Mouse (Mus musculus) ES-E14 (cell line): ENCODE data around the gene Dock3. TPM values are rescaled to one million over a fixed set of nuclear protein-coding genes. Genes with fewer than 3 reads are reported as not detected.
"Not testable (repeated sequence)": the region's sequence is repeated elsewhere in the genome, so short reads cannot be mapped to it uniquely, and the experiment has no call there.

Experiments used
- DNase-seq: peaks from one replicate; pipeline ENCODE4 v3.0.0-alpha.2; 2013; ENCODE audit warnings: low read depth, low spot score
- H3K27ac ChIP-seq: 2 replicates; pipeline ENCODE4 v1.5.1; 2012; ENCODE audit warnings: low read depth, mild to moderate bottlenecking, low read length, moderate library complexity, mixed read lengths; ENCODE audit not compliant: poor library complexity, insufficient read depth, severe bottlenecking
- H3K36me3 ChIP-seq: 2 replicates; pipeline ENCODE4 v1.6.1; 2012; ENCODE audit warnings: mild to moderate bottlenecking, low read length, moderate library complexity, mixed read lengths; ENCODE audit not compliant: control insufficient read depth, poor library complexity, insufficient read depth, severe bottlenecking
- H3K4me1 ChIP-seq, 2 experiments: fragments of 150-350 bp in 1 of 2; sonication (generic) in 1 of 2; 2 replicates each; pipeline ENCODE4 v1.6.1; 2012; ENCODE audit warnings: low read length in 2 of 2, mild to moderate bottlenecking in 1 of 2, mixed read lengths in 1 of 2; ENCODE audit not compliant: control insufficient read depth in 2 of 2, insufficient read depth in 2 of 2, poor library complexity in 1 of 2
- H3K4me3 ChIP-seq, 2 experiments: fragments of 150-350 bp in 1 of 2; sonication (generic) in 1 of 2; 2 replicates each; pipeline ENCODE4 v1.5.1; 2012; ENCODE audit warnings: low read length in 2 of 2, low read depth in 1 of 2, mild to moderate bottlenecking in 1 of 2, mixed read lengths in 1 of 2; ENCODE audit not compliant: insufficient read depth in 1 of 2, poor library complexity in 1 of 2, severe bottlenecking in 1 of 2
- H3K9ac ChIP-seq: 2 replicates; pipeline ENCODE4 v1.6.1; 2012; ENCODE audit warnings: low read depth, mild to moderate bottlenecking, low read length, mixed read lengths; ENCODE audit not compliant: poor library complexity, insufficient read depth, severe bottlenecking
- H3K9me3 ChIP-seq: fragments of 150-350 bp; sonication (generic); 2 replicates; pipeline ENCODE4 v1.6.1; 2012; ENCODE audit warnings: low read depth, mild to moderate bottlenecking, low read length; ENCODE audit not compliant: control insufficient read depth, insufficient read depth
- CHD2 ChIP-seq: IDR thresholded peaks from 2 replicates; pipeline ENCODE4 v1.6.1; 2014; ENCODE audit warnings: mild to moderate bottlenecking, low read depth, low read length, inconsistent platforms
- HCFC1 ChIP-seq: IDR thresholded peaks from 2 replicates; pipeline ENCODE4 v1.6.1; 2012; ENCODE audit warnings: low read length, inconsistent platforms, borderline replicate concordance; ENCODE audit not compliant: insufficient read depth
- MAFK ChIP-seq: IDR thresholded peaks from 2 replicates; pipeline ENCODE4 v1.6.1; 2014; ENCODE audit warnings: mild to moderate bottlenecking, low read depth, low read length, inconsistent platforms; ENCODE audit not compliant: insufficient read depth
- ZC3H11A ChIP-seq: IDR thresholded peaks from 2 replicates; pipeline ENCODE4 v1.6.1; 2012; ENCODE audit warnings: low read depth, mild to moderate bottlenecking, inconsistent platforms, low read length, borderline replicate concordance
- ZNF384 ChIP-seq: IDR thresholded peaks from 2 replicates; pipeline ENCODE4 v1.6.1; 2012; ENCODE audit warnings: low read depth, low read length, inconsistent platforms
- in situ Hi-C, 2 experiments: fragments of 600-800 bp; cut with MboI; formaldehyde crosslinking; loops; one replicate each; pipeline ENCODE4 v1.15.1; 2025; ENCODE audit warnings: low sequenced_read_pairs in 2 of 2, inconsistent platforms in 1 of 2; ENCODE audit not compliant: unreplicated experiment in 2 of 2
- total RNA-seq: library from RNA; depleted of rRNA; stranded (reverse); fragments of 300-350 nt; gene quantifications from 2 replicates; pipeline ENCODE4 v1.2.3, GENCODE M21; 2012

Dock3 gene
- total RNA-seq, 1 experiment: 3.3 TPM

DNA sequence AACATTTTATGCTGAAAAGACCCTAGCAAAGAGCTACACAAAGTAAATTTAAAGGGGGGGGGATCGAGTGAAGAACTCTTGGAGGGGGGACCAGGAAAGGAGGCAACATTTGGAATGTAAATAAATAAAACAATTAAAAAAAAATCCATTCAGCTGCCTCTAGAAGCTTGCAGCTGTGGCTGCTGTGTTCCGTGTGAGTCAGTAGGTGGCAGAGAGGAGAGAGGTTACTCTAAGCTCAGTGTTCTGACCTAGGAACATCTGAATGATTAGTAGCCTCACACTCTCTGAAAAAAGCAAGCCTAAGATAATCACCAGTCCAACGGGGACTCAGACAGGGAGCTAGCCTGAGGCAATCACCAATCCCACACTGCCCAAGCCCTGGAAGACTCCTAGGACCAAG, 66.9 kb downstream of the Dock3 start:
- TF ChIP-seq MAFK: no peak
- TF ChIP-seq ZNF384: no peak
- TF ChIP-seq HCFC1: no peak
- no peak for TF ChIP-seq ZC3H11A
- no peak for TF ChIP-seq CHD2
- in situ Hi-C loops: no loop called here
- Histone ChIP-seq H3K9me3 (no peaks in the 10 kb centered on the region), H3K4me3 (no peak overlapping the region), H3K36me3 (no peaks in the 10 kb centered on the region), H3K27ac (no peak overlapping the region), H3K4me1 (peaks cover 0 to 3% of the 10 kb centered on the region in 2 experiments; a peak in 2 of 4 replicates), H3K9ac (no peak overlapping the region)
- no peak for DNase-seq

DNA sequence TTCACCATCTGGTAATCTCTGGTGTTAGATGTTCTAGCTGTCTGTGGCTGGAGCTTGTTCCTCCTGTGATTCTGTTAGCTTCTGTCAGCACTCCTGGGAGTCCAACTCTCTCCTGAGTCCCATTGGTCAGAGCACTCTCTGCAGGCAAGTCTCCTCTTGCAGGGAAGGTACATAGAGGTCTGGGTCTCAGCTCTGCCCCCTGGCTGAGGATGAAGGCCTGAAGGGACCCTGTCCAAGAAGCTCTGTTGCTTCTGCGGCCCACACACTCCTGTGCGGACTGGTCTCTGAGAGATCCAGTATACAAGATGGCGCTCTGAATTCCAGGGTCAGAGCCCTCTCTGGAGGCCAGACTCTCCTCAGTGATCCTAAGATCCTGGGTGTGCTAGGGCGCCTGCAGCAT, 75.3 kb downstream of the Dock3 start:
- H3K9ac ChIP-seq, in situ Hi-C loops, H3K4me1 ChIP-seq, H3K27ac ChIP-seq, H3K36me3 ChIP-seq, H3K9me3 ChIP-seq: not testable (repeated sequence)
- peak; percentile 16 for DNase-seq
- H3K4me3 ChIP-seq: peak overlapping the region in 1 of 2 experiments; percentile 59; a peak in 2 of 4 replicates

DNA sequence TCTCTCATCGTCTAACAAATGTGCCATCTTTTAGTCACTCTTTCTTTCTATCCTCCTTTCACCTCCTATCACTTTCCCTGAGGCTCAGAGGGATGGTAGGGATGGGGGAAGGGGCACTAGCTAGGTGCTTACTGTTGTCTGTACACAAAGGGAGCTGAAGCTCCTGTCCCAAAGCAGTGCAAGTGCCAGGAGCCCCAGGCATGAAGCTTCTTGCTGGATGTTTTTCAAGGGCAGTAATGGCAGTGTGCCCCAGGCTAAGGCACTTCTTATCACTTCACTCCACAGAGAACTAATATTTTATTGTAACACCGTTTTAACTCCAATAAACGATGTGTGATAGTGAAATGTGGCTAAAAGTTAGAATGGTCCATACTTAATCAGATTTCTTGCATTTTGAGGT, 118.9 kb downstream of the Dock3 start:
- TF ChIP-seq MAFK (no peak), ZNF384 (no peak), CHD2 (no peak), HCFC1 (no peak), ZC3H11A (no peak)
- no peak for DNase-seq
- no peaks in the 10 kb centered on the region for H3K36me3 ChIP-seq

DNA sequence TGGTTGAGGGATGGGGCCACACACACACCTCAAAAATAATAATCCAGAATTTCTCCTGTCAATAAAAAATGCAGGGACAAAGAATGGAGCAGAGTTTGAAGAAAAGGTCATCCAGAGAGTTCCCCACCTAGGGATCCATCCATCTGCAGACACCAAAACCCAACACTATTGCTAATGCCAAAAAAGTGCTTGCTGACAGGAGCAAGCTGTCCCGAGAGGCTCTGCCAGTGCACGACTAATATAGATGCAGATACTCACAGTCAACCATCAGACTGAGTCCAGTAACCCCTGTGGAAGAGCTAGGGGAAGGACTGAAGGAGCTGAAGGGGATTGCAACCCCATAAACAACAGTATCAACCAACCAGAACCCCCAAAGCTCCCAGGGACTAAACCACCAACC, 119.7 kb downstream of the Dock3 start:
- TF ChIP-seq CHD2: no peak
- TF ChIP-seq MAFK: no peak
- TF ChIP-seq ZC3H11A: no peak
- TF ChIP-seq HCFC1: no peak
- TF ChIP-seq ZNF384: no peak
- H3K9me3 ChIP-seq: no peaks in the 10 kb centered on the region
- no peak overlapping the region for H3K27ac ChIP-seq
- no peak overlapping the region for H3K9ac ChIP-seq
- in situ Hi-C loops: no loop called here
- no peaks in the 10 kb centered on the region for H3K4me1 ChIP-seq
- H3K36me3 ChIP-seq: no peaks in the 10 kb centered on the region
- H3K4me3 ChIP-seq: no peak overlapping the region
- no peak for DNase-seq

More for the DNA sequence above, 118.9 kb downstream of the Dock3 start:
- H3K9me3 ChIP-seq: no peaks in the 10 kb centered on the region
- H3K9ac ChIP-seq: no peak overlapping the region
- H3K4me3 ChIP-seq: no peak overlapping the region
- H3K4me1 ChIP-seq: no peaks in the 10 kb centered on the region
- in situ Hi-C loops: no loop called here
- H3K27ac ChIP-seq: no peak overlapping the region

DNA sequence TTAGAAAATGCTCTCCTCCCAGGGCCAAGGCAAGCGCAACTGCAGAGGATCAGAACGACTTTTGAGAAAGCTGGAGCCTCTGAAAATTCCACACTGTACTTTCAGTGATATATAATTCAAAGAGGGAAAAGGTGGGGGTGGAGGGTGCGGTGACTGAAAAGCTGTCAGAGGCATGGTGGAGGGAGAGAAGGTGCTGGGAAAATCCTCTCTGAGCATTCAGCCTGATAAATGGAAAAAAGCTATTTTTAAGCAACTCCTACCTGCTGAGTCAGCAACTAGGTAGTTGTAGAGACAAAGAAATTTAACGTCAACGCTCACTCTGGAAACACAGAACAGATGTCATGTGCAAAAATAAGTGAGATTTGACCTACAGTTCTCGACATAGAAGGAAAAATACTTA, 132.2 kb downstream of the Dock3 start:
- no peak for DNase-seq
- TF ChIP-seq MAFK: peak; percentile 77
- no peak for TF ChIP-seq ZC3H11A
- H3K27ac ChIP-seq: no peak overlapping the region
- H3K4me1 ChIP-seq: no peaks in the 10 kb centered on the region
- in situ Hi-C loops: no loop called here
- H3K36me3 ChIP-seq: no peaks in the 10 kb centered on the region
- no peak overlapping the region for H3K4me3 ChIP-seq
- no peak overlapping the region for H3K9ac ChIP-seq
- no peaks in the 10 kb centered on the region for H3K9me3 ChIP-seq

DNA sequence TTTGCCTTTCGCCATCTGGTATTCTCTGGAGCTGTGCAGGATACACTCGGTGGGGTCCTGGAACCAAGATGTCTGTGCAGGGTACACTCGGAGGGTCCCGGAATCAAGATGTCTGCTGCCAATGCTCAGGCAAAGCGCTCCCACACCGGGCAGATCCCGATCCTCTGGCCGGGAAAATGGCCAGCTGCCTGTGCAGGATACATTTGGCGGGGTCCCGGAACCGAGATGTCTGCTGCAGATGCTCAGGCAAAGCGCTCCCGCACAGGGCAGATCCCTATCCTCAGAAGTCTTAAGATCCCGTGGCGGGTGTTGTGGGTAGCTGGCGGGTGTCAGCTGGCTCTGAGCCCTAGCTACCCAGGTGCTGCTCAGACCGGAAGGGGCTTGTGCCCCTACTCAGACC, 142.3 kb downstream of the Dock3 start:
- H3K36me3 ChIP-seq, H3K4me1 ChIP-seq, H3K9me3 ChIP-seq, H3K27ac ChIP-seq, DNase-seq, H3K4me3 ChIP-seq, in situ Hi-C loops, H3K9ac ChIP-seq: not testable (repeated sequence)
